Comparison of ENCODE assay signal across 18 mouse cellular contexts in the genomic region with DNA sequence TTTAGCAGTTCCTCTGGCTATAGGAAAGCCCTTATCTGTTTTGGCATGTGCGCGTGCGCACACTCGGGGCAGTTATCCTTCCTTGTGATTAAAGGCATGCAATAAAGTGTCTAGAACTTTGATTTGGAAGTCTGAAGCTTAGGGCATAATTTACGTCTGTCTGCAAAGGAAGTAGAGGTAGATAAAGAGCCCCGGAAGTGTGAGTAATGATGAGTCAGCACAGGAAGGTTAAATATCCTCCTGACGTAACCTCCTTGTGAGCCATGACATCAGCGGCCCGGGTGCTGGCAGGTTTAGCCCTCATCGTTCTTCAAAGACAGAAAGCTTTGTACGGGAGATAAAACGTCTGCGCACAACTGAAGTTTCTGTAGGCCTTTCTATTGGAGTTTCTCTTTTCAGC.
DNase-seq lines count a peak whose midpoint lies in the region; ATAC-seq and TF ChIP-seq lines count a peak whose summit lies in the region.
"Had no signal": no experiment of that assay in that cellular context is flagged by ENCODE, and none has a peak within 500 bp of the region (broad histone marks: within the 10 kb centered on the region; RNA-seq: fewer than 3 reads in every experiment).

No protein-coding gene starts in this region.

- no peaks in the 10 kb centered on the region for H3K4me1 ChIP-seq in forebrain, embryonic 11.5 days (replicated peaks; ENCODE audit: control insufficient read depth, insufficient read depth, low read length)
- no peaks in the 10 kb centered on the region for H3K4me1 ChIP-seq in forebrain, embryonic 16.5 days (replicated peaks; ENCODE audit: control insufficient read depth, insufficient read depth, low read length)
- no peaks in the 10 kb centered on the region for H3K4me1 ChIP-seq in intestine, postnatal 0 days (replicated peaks; ENCODE audit: control insufficient read depth, insufficient read depth, low read length)
- H3K4me1 ChIP-seq in hindbrain, embryonic 16.5 days (ENCODE audit: control insufficient read depth, insufficient read depth, low read depth, low read length): no peaks in the 10 kb centered on the region
- H3K4me1 ChIP-seq in lung, adult 2 months (ENCODE audit: control insufficient read depth, insufficient read depth, low read length): no peaks in the 10 kb centered on the region
- H3K4me1 ChIP-seq: kidney, embryonic 15.5 days; limb, embryonic 13.5 days; megakaryocyte, embryonic 14.5 days; neural tube, embryonic 13.5 days had no signal

- WGBS in forebrain, embryonic 11.5 days: 93% methylated on average over 13 of the region's 13 CpGs
- 95% methylated on average over 13 of the region's 13 CpGs for WGBS in forebrain, embryonic 16.5 days
- WGBS in intestine, postnatal 0 days: 44% methylated on average over 13 of the region's 13 CpGs
- 92% methylated on average over 13 of the region's 13 CpGs for WGBS in hindbrain, embryonic 16.5 days
- 65% methylated on average over 13 of the region's 13 CpGs for WGBS in lung, adult 2 months

- no peak overlapping the region for H3K9ac ChIP-seq in forebrain, embryonic 11.5 days (ENCODE audit: low read length)
- H3K9ac ChIP-seq in forebrain, embryonic 16.5 days (replicated peaks; ENCODE audit: low read depth, low read length): no peak overlapping the region
- H3K9ac ChIP-seq in intestine, postnatal 0 days (ENCODE audit: low read depth, low read length): no peak overlapping the region
- H3K9ac ChIP-seq in hindbrain, embryonic 16.5 days (ENCODE audit: low read depth, low read length): no peak overlapping the region
- H3K9ac ChIP-seq: kidney, embryonic 15.5 days; limb, embryonic 13.5 days; liver, postnatal 0 days; neural tube, embryonic 13.5 days had no signal

- no peak for ATAC-seq in forebrain, embryonic 11.5 days (replicated peaks; ENCODE audit: low FRiP score)
- ATAC-seq in forebrain, embryonic 16.5 days: no peak
- ATAC-seq in intestine, postnatal 0 days: peak; percentile 86
- ATAC-seq in hindbrain, embryonic 16.5 days: no peak
- ATAC-seq: activated CD4-positive, CD25-positive, alpha-beta regulatory T cell, adult 4 months; liver, postnatal 0 days had no signal

- H3K4me2 ChIP-seq in forebrain, embryonic 11.5 days (ENCODE audit: low read depth, low read length, severe bottlenecking): no peak overlapping the region
- no peak overlapping the region for H3K4me2 ChIP-seq in forebrain, embryonic 16.5 days (ENCODE audit: low read length)
- no peak overlapping the region for H3K4me2 ChIP-seq in intestine, postnatal 0 days (replicated peaks; ENCODE audit: low read depth)
- no peak overlapping the region for H3K4me2 ChIP-seq in hindbrain, embryonic 16.5 days (ENCODE audit: low read length)
- H3K4me2 ChIP-seq: kidney, embryonic 15.5 days; limb, embryonic 13.5 days; neural tube, embryonic 13.5 days had no signal

- DNase-seq in forebrain, embryonic 11.5 days (ENCODE audit: low spot score): peak; percentile 20
- peak; percentile 18 for DNase-seq in CD4-positive helper T cell, adult 2 months (ENCODE audit: low read depth, low spot score)
- peak; percentile 75 for DNase-seq in adrenal gland, postnatal 14 days
- DNase-seq in lung, adult 2 months: no peak
- no peak for DNase-seq in right cerebral cortex, postnatal 14 days
- DNase-seq: B cell, adult 2 months; cerebellum, adult 9-10 months; gastrocnemius, postnatal 10 days; liver, postnatal 0 days; retina, postnatal 1 day had no signal

- H3K36me3 ChIP-seq in forebrain, embryonic 11.5 days (ENCODE audit: control insufficient read depth, insufficient read depth, low read length): no peaks in the 10 kb centered on the region; the same call in 1 of the 2 replicates
- peaks cover 14% of the 10 kb centered on the region for H3K36me3 ChIP-seq in forebrain, embryonic 16.5 days (ENCODE audit: control insufficient read depth, insufficient read depth)
- H3K36me3 ChIP-seq in intestine, postnatal 0 days (ENCODE audit: control insufficient read depth, insufficient read depth): peaks cover 77% of the 10 kb centered on the region
- peaks cover 52% of the 10 kb centered on the region for H3K36me3 ChIP-seq in hindbrain, embryonic 16.5 days (ENCODE audit: control insufficient read depth, insufficient read depth, low read length)

- no peaks in the 10 kb centered on the region for H3K27me3 ChIP-seq in forebrain, embryonic 11.5 days (ENCODE audit: control insufficient read depth, insufficient read depth, low read length)
- no peaks in the 10 kb centered on the region for H3K27me3 ChIP-seq in forebrain, embryonic 16.5 days (replicated peaks; ENCODE audit: control insufficient read depth, insufficient read depth, low read length)
- no peaks in the 10 kb centered on the region for H3K27me3 ChIP-seq in intestine, postnatal 0 days (replicated peaks; ENCODE audit: control insufficient read depth, insufficient read depth, low read length)
- H3K27me3 ChIP-seq in hindbrain, embryonic 16.5 days (replicated peaks; ENCODE audit: control insufficient read depth, insufficient read depth, low read length): no peaks in the 10 kb centered on the region
- H3K27me3 ChIP-seq: kidney, embryonic 15.5 days; limb, embryonic 13.5 days; megakaryocyte, embryonic 14.5 days; neural tube, embryonic 13.5 days had no signal

- no peak overlapping the region for H3K4me3 ChIP-seq in forebrain, embryonic 11.5 days (ENCODE audit: low read depth, low read length)
- H3K4me3 ChIP-seq in forebrain, embryonic 16.5 days (replicated peaks; ENCODE audit: low read length): no peak overlapping the region
- H3K4me3 ChIP-seq in intestine, postnatal 0 days (ENCODE audit: low read depth, low read length): no peak overlapping the region
- no peak overlapping the region for H3K4me3 ChIP-seq in hindbrain, embryonic 16.5 days (ENCODE audit: low read length)
- H3K4me3 ChIP-seq in lung, adult 2 months (replicated peaks; ENCODE audit: extremely low read depth, low read depth, low read length): no peak overlapping the region
- H3K4me3 ChIP-seq: kidney, embryonic 15.5 days; limb, embryonic 13.5 days; megakaryocyte, embryonic 14.5 days; neural tube, embryonic 13.5 days had no signal

- H3K27ac ChIP-seq in forebrain, embryonic 11.5 days (ENCODE audit: low read depth, low read length): no peak overlapping the region
- H3K27ac ChIP-seq in forebrain, embryonic 16.5 days (ENCODE audit: low read length): no peak overlapping the region
- H3K27ac ChIP-seq in intestine, postnatal 0 days (ENCODE audit: low read depth, low read length): no peak overlapping the region
- H3K27ac ChIP-seq in hindbrain, embryonic 16.5 days (ENCODE audit: low read depth, low read length): no peak overlapping the region
- H3K27ac ChIP-seq: kidney, embryonic 15.5 days; limb, embryonic 13.5 days; neural tube, embryonic 13.5 days had no signal

- TF ChIP-seq POLR2A in lung, adult 2 months (IDR thresholded peaks at IDR 0.05; ENCODE audit: borderline replicate concordance, extremely low read depth, low read depth, low read length): no peak

- no peaks in the 10 kb centered on the region for H3K9me3 ChIP-seq in forebrain, embryonic 11.5 days (ENCODE audit: control insufficient read depth, low read length)
- no peaks in the 10 kb centered on the region for H3K9me3 ChIP-seq in forebrain, embryonic 16.5 days (ENCODE audit: control insufficient read depth, low read length)
- no peaks in the 10 kb centered on the region for H3K9me3 ChIP-seq in intestine, postnatal 0 days (ENCODE audit: control insufficient read depth)
- H3K9me3 ChIP-seq in hindbrain, embryonic 16.5 days (ENCODE audit: control insufficient read depth, low read length): no peaks in the 10 kb centered on the region
- H3K9me3 ChIP-seq: kidney, embryonic 15.5 days; limb, embryonic 13.5 days; megakaryocyte, embryonic 14.5 days; neural tube, embryonic 13.5 days had no signal

- TF ChIP-seq CTCF in intestine, postnatal 0 days (IDR thresholded peaks at IDR 0.05; ENCODE audit: low read depth): no peak
- TF ChIP-seq CTCF in lung, adult 2 months (IDR thresholded peaks at IDR 0.05; ENCODE audit: insufficient read depth, low read length): no peak

Comparison
In these comparisons a context has a peak if more than half of its experiments do, and no peak if none do; other contexts are left out.
1. DNase-seq: peak in forebrain, embryonic 11.5 days (single experiment), CD4-positive helper T cell, adult 2 months (single experiment) and adrenal gland, postnatal 14 days (single experiment); none in lung, adult 2 months (single experiment) and right cerebral cortex, postnatal 14 days (single experiment).